Mouse (Mus musculus) spleen, adult 2 months (tissue): ENCODE measurements around the gene Aqp11. TPM values are rescaled to one million over a fixed set of nuclear protein-coding genes. Genes with fewer than 3 reads are reported as not detected.

ENCODE experiments used
- DNase-seq, 2 experiments: peaks; one replicate each; pipeline versions ENCODE4 v3.0.0 to v3.0.0-alpha.2; 2012 to 2021; ENCODE audit warnings: low spot score in 2 of 2, low read depth in 1 of 2
- H3K27ac ChIP-seq: fragments of 200-500 bp; 2 replicates; pipeline ENCODE4 v1.5.1; 2012; ENCODE audit warnings: low read length, inconsistent platforms; ENCODE audit not compliant: insufficient read depth
- H3K27me3 ChIP-seq: fragments of 200-500 bp; 2 replicates; pipeline ENCODE4 v1.6.1; 2012; ENCODE audit warnings: mild to moderate bottlenecking, moderate library complexity, low read length, inconsistent platforms; ENCODE audit not compliant: control insufficient read depth, insufficient read depth
- H3K36me3 ChIP-seq: fragments of 200-500 bp; 2 replicates; pipeline ENCODE4 v1.6.1; 2012; ENCODE audit warnings: mild to moderate bottlenecking, low read length, inconsistent platforms; ENCODE audit not compliant: control insufficient read depth, insufficient read depth
- H3K4me1 ChIP-seq: fragments of 200-500 bp; 2 replicates; pipeline ENCODE4 v1.6.1; 2011; ENCODE audit warnings: inconsistent platforms; ENCODE audit not compliant: control insufficient read depth, insufficient read depth, insufficient read length
- H3K4me3 ChIP-seq: fragments of 200-500 bp; 2 replicates; pipeline ENCODE4 v1.5.1; 2011; ENCODE audit warnings: mild to moderate bottlenecking, inconsistent platforms; ENCODE audit not compliant: insufficient read depth, insufficient read length; ENCODE audit errors: extremely low read depth
- CTCF ChIP-seq: fragments of 200-500 bp; IDR thresholded peaks from 2 replicates; pipeline ENCODE4 v1.5.1; 2011; ENCODE audit warnings: mild to moderate bottlenecking, inconsistent platforms; ENCODE audit not compliant: insufficient read depth, insufficient read length, insufficient replicate concordance; ENCODE audit errors: extremely low read depth
- POLR2A ChIP-seq: fragments of 200-500 bp; IDR thresholded peaks from 2 replicates; pipeline ENCODE4 v1.6.1; 2011; ENCODE audit warnings: low read depth, low read length, inconsistent platforms
- WGBS: fragments of 180-500 bp; shearing (Covaris S2); methylation state at CpG from one replicate; pipeline ENCODE4 v1.1.7; 2018; 5-methylcytosine and 5-hydroxymethylcytosine counted together
- polyA plus RNA-seq: library from polyadenylated mRNA; depleted of rRNA; stranded (reverse); fragments of >200 nt; gene quantifications from 2 replicates; pipeline ENCODE4 v1.2.3, GENCODE M21; 2012

Aqp11 gene
- polyA plus RNA-seq, 1 experiment: 0.78 TPM

- H3K4me3 ChIP-seq: no peak overlapping the region
- no peak for TF ChIP-seq POLR2A
- TF ChIP-seq CTCF: no peak
- no peaks in the 10 kb centered on the region for H3K4me1 ChIP-seq
- DNase-seq: no peak
- WGBS: 90% methylated on average over 5 of the region's 5 CpGs
- no peak overlapping the region for H3K27ac ChIP-seq
- no peaks in the 10 kb centered on the region for H3K27me3 ChIP-seq
- H3K36me3 ChIP-seq: peaks cover 10% of the 10 kb centered on the region; the same call in 1 of the 2 replicates
These were observed 30.3 kb downstream of the Aqp11 start for GRCm38 (mm10) chr7:97707809-97708208.

- H3K4me3 ChIP-seq: no peak overlapping the region
- peaks cover 7% of the 10 kb centered on the region; the same call in 1 of the 2 replicates for H3K36me3 ChIP-seq
- no peaks in the 10 kb centered on the region for H3K27me3 ChIP-seq
- no peak overlapping the region for H3K27ac ChIP-seq
- WGBS: 87% methylated on average over 4 of the region's 4 CpGs
- DNase-seq: no peak
- TF ChIP-seq CTCF (no peak), POLR2A (no peak)
- H3K4me1 ChIP-seq: no peaks in the 10 kb centered on the region
These were observed 31.0 kb downstream of the Aqp11 start for GRCm38 (mm10) chr7:97707123-97707522.

- Histone ChIP-seq H3K4me3 (no peak overlapping the region), H3K27ac (no peak overlapping the region), H3K4me1 (peaks cover under 1% of the 10 kb centered on the region; the same call in 1 of the 2 replicates), H3K27me3 (no peaks in the 10 kb centered on the region), H3K36me3 (peaks cover 3% of the 10 kb centered on the region; the same call in 1 of the 2 replicates)
- no peak for DNase-seq
- WGBS: 84% methylated on average over 6 of the region's 6 CpGs
- no peak for TF ChIP-seq POLR2A
- TF ChIP-seq CTCF: no peak
These were observed 37.0 kb downstream of the Aqp11 start for GRCm38 (mm10) chr7:97701106-97701505.

- Histone ChIP-seq H3K4me3 (no peak overlapping the region), H3K27ac (no peak overlapping the region), H3K27me3 (no peaks in the 10 kb centered on the region), H3K36me3 (peaks cover 1% of the 10 kb centered on the region; the same call in 1 of the 2 replicates), H3K4me1 (peaks cover 5% of the 10 kb centered on the region; the same call in 1 of the 2 replicates)
- no peak for TF ChIP-seq CTCF
- no peak for TF ChIP-seq POLR2A
- 89% methylated on average over 4 of the region's 4 CpGs for WGBS
- no peak for DNase-seq
These were observed 37.9 kb downstream of the Aqp11 start for GRCm38 (mm10) chr7:97700173-97700572.

- Histone ChIP-seq H3K27me3 (no peaks in the 10 kb centered on the region), H3K27ac (peak within 1 kb of the TSS; percentile 50; the same call in 1 of the 2 replicates), H3K4me1 (peaks cover 5% of the 10 kb centered on the region; the same call in 1 of the 2 replicates), H3K4me3 (peak within 1 kb of the TSS; percentile 97), H3K36me3 (no peaks in the 10 kb centered on the region)
- TF ChIP-seq CTCF (no peak), POLR2A (peak; percentile 39; the same call in 1 of the 2 replicates)
- DNase-seq: peak; percentile 83 to 93
- WGBS: under 1% methylated on average over 63 of the region's 63 CpGs
These were observed 41.4 kb downstream of the Aqp11 start, which contains the start of gene Clns1a for GRCm38 (mm10) chr7:97696506-97697254. Gene Clns1a (plus strand): TSS chr7:97696634.

- H3K4me1 ChIP-seq: peaks cover 5% of the 10 kb centered on the region; the same call in 1 of the 2 replicates
- 46% methylated on average over 19 of the region's 19 CpGs for WGBS
- H3K4me3 ChIP-seq: peak overlapping the region; percentile 97
- H3K27me3 ChIP-seq: no peaks in the 10 kb centered on the region
- no peaks in the 10 kb centered on the region for H3K36me3 ChIP-seq
- H3K27ac ChIP-seq: peak overlapping the region; percentile 50; the same call in 1 of the 2 replicates
- peak in 1 of 2 experiments; percentile 24 for DNase-seq
- TF ChIP-seq CTCF (no peak), POLR2A (no peak)
These were observed 42.0 kb downstream of the Aqp11 start for GRCm38 (mm10) chr7:97696133-97696505.

GRCm38 (mm10) chr7:97695441-97695840, 42.6 kb downstream of the Aqp11 start:
- Histone ChIP-seq H3K4me3 (no peak overlapping the region), H3K27ac (no peak overlapping the region), H3K4me1 (peaks cover 5% of the 10 kb centered on the region; the same call in 1 of the 2 replicates), H3K27me3 (no peaks in the 10 kb centered on the region), H3K36me3 (no peaks in the 10 kb centered on the region)
- TF ChIP-seq CTCF: no peak
- TF ChIP-seq POLR2A: no peak
- DNase-seq: no peak
- 96% methylated on average over 1 of the region's 1 CpGs for WGBS
